Mouse (Mus musculus): ENCODE measurements around the gene H2al2b. TPM values are rescaled to one million over a fixed set of nuclear protein-coding genes. Genes with fewer than 3 reads are reported as not detected.

The H2al2b gene
- total RNA-seq (2023): not detected

GRCm38 (mm10) chrY:2720574-2720973, at the start of gene H2al2b:
H2al2b (minus strand) TSS chrY:2720674.

Other genes with a start within 250 kb of the H2al2b start
- gene H2al2c, start 121.6 kb downstream of the H2al2b start, total RNA-seq (2023): not detected
- not detected for gene Sry, start 57.0 kb downstream of the H2al2b start, total RNA-seq (2023)
- gene Gm4064, start 75.5 kb upstream of the H2al2b start, total RNA-seq (2023): not detected
- gene Rbmy, start 110.0 kb upstream of the H2al2b start, total RNA-seq (2023): not detected
- gene Gm10256, start 110.0 kb upstream of the H2al2b start, total RNA-seq (2023): not detected
- gene Gm10352, start 180.3 kb upstream of the H2al2b start, total RNA-seq (2023): not detected
- not detected for gene Gm29289, start 211.9 kb upstream of the H2al2b start, total RNA-seq (2023)